Mouse (Mus musculus) embryonic fibroblast, embryonic 13.5 days (primary cell): ENCODE measurements around the gene Sim1.

Source experiments
- CTCF ChIP-seq: IDR thresholded peaks from 2 replicates; pipeline ENCODE4 v1.5.1; 2011; ENCODE audit warnings: mild to moderate bottlenecking, control low read depth, low read length, moderate library complexity, borderline replicate concordance; ENCODE audit not compliant: insufficient read depth
- POLR2A ChIP-seq: IDR thresholded peaks from 2 replicates; pipeline ENCODE4 v1.6.1; 2011; ENCODE audit warnings: low read depth, mild to moderate bottlenecking, control low read depth, low read length, moderate library complexity

DNA sequence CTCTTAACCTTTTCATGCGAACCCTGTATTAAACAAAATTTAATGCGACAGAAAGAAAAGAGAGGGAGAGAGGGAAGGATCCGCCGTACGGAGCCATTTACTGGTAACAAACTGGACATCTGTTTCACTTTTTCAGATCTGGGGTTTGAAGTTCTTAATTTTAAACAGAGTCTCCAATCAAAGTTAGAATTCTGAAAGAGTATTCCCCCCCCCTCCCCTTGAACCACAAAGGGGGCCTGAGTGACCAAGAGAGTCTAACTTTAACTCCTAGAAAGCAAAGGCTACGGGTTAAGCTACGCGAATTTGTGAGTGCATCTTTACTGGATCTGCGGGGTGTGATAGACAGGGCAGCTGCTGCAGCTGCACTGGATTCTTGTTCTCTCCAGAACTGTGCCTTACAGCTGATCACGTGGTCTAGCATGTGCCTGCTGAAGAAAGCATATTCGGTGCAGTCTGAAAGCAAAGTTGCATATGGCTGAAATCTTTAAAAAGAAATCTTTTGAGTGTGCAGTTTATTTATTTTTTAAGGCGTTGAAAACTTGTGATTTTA, 16.4 kb downstream of the Sim1 start:
- TF ChIP-seq CTCF (no peak), POLR2A (no peak)
